Mouse (Mus musculus): ENCODE measurements around the gene Cmtm2b. TPM values are rescaled to one million over a fixed set of nuclear protein-coding genes. Genes with fewer than 3 reads are reported as not detected.

Cmtm2b gene
- polyA plus RNA-seq, 1 experiment from 2014 or later, result not detected

DNA sequence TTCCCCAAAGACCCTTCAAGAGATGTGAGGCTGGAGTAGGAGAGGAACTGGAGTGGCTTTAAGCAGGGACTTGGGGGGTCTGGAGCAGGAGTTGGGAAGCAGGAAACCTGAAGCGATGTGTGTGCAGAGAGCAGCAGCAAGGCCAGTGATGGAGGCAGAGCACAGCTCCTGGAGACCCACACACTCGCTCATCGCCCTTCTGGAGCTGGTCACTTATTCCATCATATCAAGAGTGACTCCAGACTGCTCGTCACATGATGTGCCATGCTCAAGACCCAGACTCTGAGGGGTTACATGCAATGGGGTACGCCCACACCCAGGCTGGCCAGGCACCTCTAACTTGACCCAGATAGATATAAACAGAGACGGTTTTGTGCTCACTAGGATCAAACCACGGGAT is 58.2 kb downstream of the Cmtm2b start:
- ATAC-seq (replicated peaks; ENCODE audit: insufficient number of reproducible peaks, low FRiP score, low TSS enrichment), result no peak
- Histone ChIP-seq H3K27me3 (ENCODE audit: control insufficient read depth, insufficient read depth, low read length) (no peaks in the 10 kb centered on the region), H3K4me1 (ENCODE audit: control insufficient read depth, insufficient read depth, low read length) (peaks cover 12% of the 10 kb centered on the region), H3K36me3 (ENCODE audit: control insufficient read depth, insufficient read depth, low read length) (no peaks in the 10 kb centered on the region), H3K27ac (ENCODE audit: low read depth, low read length) (0 out of 2 replicates have a peak overlapping the region, but pooled peaks have one; percentile 15), H3K4me3 (ENCODE audit: low read depth, low read length) (no peak overlapping the region), H3K9ac (ENCODE audit: low read depth, low read length) (no peak overlapping the region), H3K4me2 (no peak overlapping the region), H3K9me3 (replicated peaks; ENCODE audit: control insufficient read depth, low read length) (no peaks in the 10 kb centered on the region)
- WGBS (ENCODE audit: insufficient replicate concordance), result 80% methylated on average over 7 of the region's 7 CpGs

Other genes starting within 250 kb of the Cmtm2b start
- 42.6 and 46.0 TPM in 2 replicates for gene Cdh5, start 220.6 kb upstream of the Cmtm2b start, polyA plus RNA-seq (2014; fragmentation: Nextera tagmentation; extraction: Ambion mirVana)
- 0.16 and 0.20 TPM in 2 replicates for gene Bean1, start 151.8 kb upstream of the Cmtm2b start, polyA plus RNA-seq (2014; fragmentation: Nextera tagmentation; extraction: Ambion mirVana)
- 11.9 and 14.1 TPM in 2 replicates for gene Tk2, start 73.7 kb upstream of the Cmtm2b start, polyA plus RNA-seq (2014; fragmentation: Nextera tagmentation; extraction: Ambion mirVana)
- gene Cklf, start 71.4 kb upstream of the Cmtm2b start, polyA plus RNA-seq (2014; fragmentation: Nextera tagmentation; extraction: Ambion mirVana), result 27.0 and 30.0 TPM in 2 replicates
- not detected in 2 replicates for gene Cmtm2a, start 29.0 kb upstream of the Cmtm2b start, polyA plus RNA-seq (2014; fragmentation: Nextera tagmentation; extraction: Ambion mirVana)
- not detected in 2 replicates for gene Gm45711, start 12.1 kb upstream of the Cmtm2b start, polyA plus RNA-seq (2014; fragmentation: Nextera tagmentation; extraction: Ambion mirVana)
- not detected in 2 replicates for gene Cmtm1, start 12.1 kb upstream of the Cmtm2b start, polyA plus RNA-seq (2014; fragmentation: Nextera tagmentation; extraction: Ambion mirVana)
- gene Gm11020, start 663 bp upstream of the Cmtm2b start, polyA plus RNA-seq (2014; fragmentation: Nextera tagmentation; extraction: Ambion mirVana), result not detected in 2 replicates
- 106 and 112 TPM in 2 replicates for gene Cmtm3, start 17.2 kb downstream of the Cmtm2b start, polyA plus RNA-seq (2014; fragmentation: Nextera tagmentation; extraction: Ambion mirVana)
- 1.9 and 2.2 TPM in 2 replicates for gene Cmtm4, start 73.6 kb downstream of the Cmtm2b start, polyA plus RNA-seq (2014; fragmentation: Nextera tagmentation; extraction: Ambion mirVana)
- gene Dync1li2, start 120.8 kb downstream of the Cmtm2b start, polyA plus RNA-seq (2014; fragmentation: Nextera tagmentation; extraction: Ambion mirVana), result 43.0 and 52.9 TPM in 2 replicates
- 0.39 TPM in 1 of 2 replicates, not detected in the other for gene Terb1, start 187.7 kb downstream of the Cmtm2b start, polyA plus RNA-seq (2014; fragmentation: Nextera tagmentation; extraction: Ambion mirVana)
- gene Nae1, start 212.4 kb downstream of the Cmtm2b start, polyA plus RNA-seq (2014; fragmentation: Nextera tagmentation; extraction: Ambion mirVana), result 78.1 and 88.6 TPM in 2 replicates
- gene Car7, start 212.5 kb downstream of the Cmtm2b start, polyA plus RNA-seq (2014; fragmentation: Nextera tagmentation; extraction: Ambion mirVana), result 0.34 and 0.68 TPM in 2 replicates

Measured in heart, embryonic 11.5 days (tissue).